16 mouse cellular contexts compared by ENCODE assay signal in the genomic region with DNA sequence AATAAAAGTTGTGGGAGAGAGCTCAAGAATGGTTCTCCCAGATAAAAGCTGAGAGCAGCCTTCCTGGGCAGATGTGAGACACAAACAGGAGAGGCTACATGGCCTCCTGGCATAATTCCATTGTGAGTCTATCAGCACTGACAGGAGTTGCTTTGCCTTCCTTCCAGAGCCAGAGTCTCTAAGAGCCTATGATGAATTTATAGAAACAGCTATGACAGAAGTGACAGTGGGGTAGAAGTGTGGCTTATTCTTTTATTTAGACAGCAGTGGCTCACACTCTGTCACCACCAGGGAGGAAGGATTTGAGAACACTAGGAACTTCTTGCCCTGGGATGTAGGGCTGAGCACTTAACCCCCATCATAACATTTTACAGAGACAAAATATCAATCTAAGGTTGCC.
"Had no signal": no experiment of that assay in that cellular context is flagged by ENCODE, and none has a peak within 500 bp of the region (broad histone marks: within the 10 kb centered on the region; RNA-seq: fewer than 3 reads in every experiment).

No protein-coding gene starts in this region.

- H3K27ac ChIP-seq: midbrain, embryonic 10.5 days; midbrain, embryonic 12.5 days; neural tube, embryonic 13.5 days; neural tube, embryonic 15.5 days; stomach, embryonic 15.5 days; stomach, postnatal 0 days had no signal

- H3K4me2 ChIP-seq: midbrain, embryonic 12.5 days; neural tube, embryonic 13.5 days; neural tube, embryonic 15.5 days; stomach, embryonic 15.5 days had no signal

- ATAC-seq: midbrain, embryonic 16.5 days had no signal

- H3K36me3 ChIP-seq: midbrain, embryonic 10.5 days; midbrain, embryonic 12.5 days; neural tube, embryonic 13.5 days; neural tube, embryonic 15.5 days; stomach, embryonic 15.5 days had no signal

- DNase-seq: lung, adult 18-20 months; lung, postnatal 10 days; lung, postnatal 4 days; midbrain, embryonic 14.5 days; right cerebral cortex, postnatal 14 days; thymus, adult 2 months; thymus, postnatal 25 days; thymus, postnatal 4 days had no signal

- H3K27me3 ChIP-seq: midbrain, embryonic 12.5 days; neural tube, embryonic 13.5 days; neural tube, embryonic 15.5 days; stomach, embryonic 15.5 days had no signal

- H3K4me1 ChIP-seq: midbrain, embryonic 10.5 days; midbrain, embryonic 12.5 days; neural tube, embryonic 13.5 days; neural tube, embryonic 15.5 days; stomach, embryonic 15.5 days had no signal

- H3K9me3 ChIP-seq: midbrain, embryonic 10.5 days; midbrain, embryonic 12.5 days; neural tube, embryonic 13.5 days; neural tube, embryonic 15.5 days; stomach, embryonic 15.5 days had no signal

- H3K4me3 ChIP-seq: midbrain, embryonic 10.5 days; midbrain, embryonic 12.5 days; myocyte; neural tube, embryonic 13.5 days; neural tube, embryonic 15.5 days; stomach, embryonic 15.5 days had no signal

- H3K9ac ChIP-seq: midbrain, embryonic 12.5 days; neural tube, embryonic 13.5 days; neural tube, embryonic 15.5 days; stomach, embryonic 15.5 days had no signal
